Mouse (Mus musculus) hindbrain, embryonic 16.5 days (tissue): ENCODE data around the gene Fuk. TPM values are rescaled to one million over a fixed set of nuclear protein-coding genes. Genes with fewer than 3 reads are reported as not detected.
"Not testable (repeated sequence)": the region's sequence is repeated elsewhere in the genome, so short reads cannot be mapped to it uniquely, and the experiment has no call there.

ENCODE experiments used
- ATAC-seq: fragments of 200-750 bp; cut with Nextera tagmentation; 2 replicates; pipeline ENCODE4 v1.8.0; 2017; ENCODE audit warnings: moderate TSS enrichment, moderate library complexity
- H3K27ac ChIP-seq: fragments of 300-500 bp; sonication (generic); 2 replicates; pipeline ENCODE4 v1.5.1; 2014; ENCODE audit warnings: low read depth, mild to moderate bottlenecking, control low read depth, low read length, moderate library complexity
- H3K27me3 ChIP-seq: fragments of 300-500 bp; sonication (generic); replicated peaks from 2 replicates; pipeline ENCODE4 v1.6.1; 2014; ENCODE audit warnings: low read length; ENCODE audit not compliant: control insufficient read depth, insufficient read depth
- H3K36me3 ChIP-seq: fragments of 300-500 bp; sonication (generic); 2 replicates; pipeline ENCODE4 v1.6.1; 2014; ENCODE audit warnings: mild to moderate bottlenecking, low read length, moderate library complexity, mixed read lengths; ENCODE audit not compliant: control insufficient read depth, insufficient read depth
- H3K4me1 ChIP-seq: fragments of 300-500 bp; sonication (generic); 2 replicates; pipeline ENCODE4 v1.6.1; 2014; ENCODE audit warnings: low read depth, low read length; ENCODE audit not compliant: control insufficient read depth, insufficient read depth
- H3K4me2 ChIP-seq: fragments of 300-500 bp; sonication (generic); 2 replicates; pipeline ENCODE4 v1.6.1; 2014; ENCODE audit warnings: mild to moderate bottlenecking, low read length, control low read depth, moderate library complexity
- H3K4me3 ChIP-seq: fragments of 300-500 bp; sonication (generic); 2 replicates; pipeline ENCODE4 v1.5.1; 2014; ENCODE audit warnings: mild to moderate bottlenecking, low read length, control low read depth, moderate library complexity
- H3K9ac ChIP-seq: fragments of 300-500 bp; sonication (generic); 2 replicates; pipeline ENCODE4 v1.6.1; 2014; ENCODE audit warnings: low read depth, mild to moderate bottlenecking, control low read depth, low read length, moderate library complexity
- H3K9me3 ChIP-seq: fragments of 300-500 bp; sonication (generic); 2 replicates; pipeline ENCODE4 v1.6.1; 2014; ENCODE audit warnings: mild to moderate bottlenecking, low read length, moderate library complexity; ENCODE audit not compliant: control insufficient read depth
- WGBS: fragments of 180-500 bp; shearing (Covaris S2); extraction: QIAGEN DNeasy Blood & Tissue Kit; methylation state at CpG from one replicate; pipeline ENCODE4 v1.1.7; 2014; 5-methylcytosine and 5-hydroxymethylcytosine counted together
- polyA plus RNA-seq: library from polyadenylated mRNA; unstranded; fragments of >200 nt; fragmentation: Nextera tagmentation; extraction: Ambion mirVana; gene quantifications from 2 replicates; pipeline ENCODE4 v1.2.1, GENCODE M21; 2015

Gene Fuk
- polyA plus RNA-seq, 1 experiment from 2014 or later = 8.1 TPM

- H3K27me3 ChIP-seq, H3K4me2 ChIP-seq: not testable (repeated sequence)
Observed at GRCm38 (mm10) chr8:110861347-110862025, 40.8 kb downstream of the Fuk start.

GRCm38 (mm10) chr8:110859651-110860501, 42.4 kb downstream of the Fuk start:
- no peak for ATAC-seq
- 85% methylated on average over 7 of the region's 7 CpGs for WGBS
- H3K4me1 ChIP-seq = no peaks in the 10 kb centered on the region
- H3K27me3 ChIP-seq = no peaks in the 10 kb centered on the region
- H3K36me3 ChIP-seq = peaks cover 48% of the 10 kb centered on the region
- no peak overlapping the region for H3K9ac ChIP-seq
- H3K4me2 ChIP-seq = no peak overlapping the region
- H3K9me3 ChIP-seq = no peaks in the 10 kb centered on the region
- H3K27ac ChIP-seq = no peak overlapping the region
- H3K4me3 ChIP-seq = no peak overlapping the region

More at GRCm38 (mm10) chr8:110861347-110862025, 40.8 kb downstream of the Fuk start:
- WGBS = 98% methylated on average over 7 of the region's 7 CpGs
- not testable (repeated sequence) for H3K4me3 ChIP-seq, H3K27ac ChIP-seq, H3K9ac ChIP-seq, H3K9me3 ChIP-seq, ATAC-seq, H3K4me1 ChIP-seq
- H3K36me3 ChIP-seq = peaks cover 53% of the 10 kb centered on the region

GRCm38 (mm10) chr8:110856760-110857461, 45.4 kb downstream of the Fuk start:
- Histone ChIP-seq H3K36me3 (peaks cover 56% of the 10 kb centered on the region), H3K4me3 (no peak overlapping the region), H3K4me2 (no peak overlapping the region), H3K27me3 (no peaks in the 10 kb centered on the region), H3K9ac (no peak overlapping the region), H3K4me1 (no peaks in the 10 kb centered on the region), H3K27ac (no peak overlapping the region), H3K9me3 (no peaks in the 10 kb centered on the region)
- WGBS = 92% methylated on average over 4 of the region's 5 CpGs
- ATAC-seq = no peak

- 92% methylated on average over 3 of the region's 4 CpGs for WGBS
- H3K4me2 ChIP-seq, H3K27ac ChIP-seq, ATAC-seq, H3K27me3 ChIP-seq, H3K4me3 ChIP-seq, H3K9me3 ChIP-seq, H3K9ac ChIP-seq, H3K4me1 ChIP-seq: not testable (repeated sequence)
- peaks cover 63% of the 10 kb centered on the region for H3K36me3 ChIP-seq
Observed at GRCm38 (mm10) chr8:110856073-110856472, 46.2 kb downstream of the Fuk start.

GRCm38 (mm10) chr8:110851186-110851585, 51.1 kb downstream of the Fuk start:
- Histone ChIP-seq H3K9me3 (no peaks in the 10 kb centered on the region), H3K9ac (no peak overlapping the region), H3K36me3 (peaks cover 43% of the 10 kb centered on the region), H3K4me2 (no peak overlapping the region), H3K27ac (no peak overlapping the region), H3K27me3 (no peaks in the 10 kb centered on the region), H3K4me1 (peaks cover 8% of the 10 kb centered on the region), H3K4me3 (no peak overlapping the region)
- no peak for ATAC-seq
- 95% methylated on average over 10 of the region's 10 CpGs for WGBS

- no peak for ATAC-seq
- Histone ChIP-seq H3K4me1 (peaks cover 21% of the 10 kb centered on the region), H3K4me2 (peak overlapping the region; percentile 82), H3K27ac (no peak overlapping the region), H3K9me3 (no peaks in the 10 kb centered on the region), H3K9ac (peak overlapping the region; percentile 95), H3K27me3 (no peaks in the 10 kb centered on the region), H3K36me3 (peaks cover 30% of the 10 kb centered on the region), H3K4me3 (peak overlapping the region; percentile 93)
- WGBS = 67% methylated on average over 14 of the region's 14 CpGs
Observed at GRCm38 (mm10) chr8:110847645-110848495, 54.4 kb downstream of the Fuk start.

GRCm38 (mm10) chr8:110847171-110847549, 55.1 kb downstream of the Fuk start:
- peak; percentile 64 for ATAC-seq
- under 1% methylated on average over 13 of the region's 13 CpGs for WGBS

GRCm38 (mm10) chr8:110846405-110847170, 55.7 kb downstream of the Fuk start, which contains the start of the genes Cog4 and Sf3b3:
Gene Cog4 (plus strand): TSS chr8:110846600.
Gene Sf3b3 (minus strand): TSS chr8:110846787.
- Histone ChIP-seq H3K4me2 (peak within 1 kb of the TSS; percentile 82), H3K27ac (peak within 1 kb of the TSS; percentile 89), H3K9me3 (no peaks in the 10 kb centered on the region), H3K4me1 (peaks cover 21% of the 10 kb centered on the region), H3K9ac (peak within 1 kb of the TSS; percentile 95), H3K36me3 (peaks cover 26% of the 10 kb centered on the region), H3K27me3 (no peaks in the 10 kb centered on the region), H3K4me3 (peak within 1 kb of the TSS; percentile 93)
- WGBS = under 1% methylated on average over 53 of the region's 53 CpGs
- peak; percentile 96 for ATAC-seq

More at GRCm38 (mm10) chr8:110847171-110847549, 55.1 kb downstream of the Fuk start:
- Histone ChIP-seq H3K4me3 (peak overlapping the region; percentile 93), H3K4me2 (peak overlapping the region; percentile 82), H3K27me3 (no peaks in the 10 kb centered on the region), H3K36me3 (peaks cover 29% of the 10 kb centered on the region), H3K27ac (peak overlapping the region; percentile 89), H3K9me3 (no peaks in the 10 kb centered on the region), H3K9ac (peak overlapping the region; percentile 95), H3K4me1 (peaks cover 21% of the 10 kb centered on the region)
